Mouse (Mus musculus): ENCODE data around the gene Fbxo9. TPM values are rescaled to one million over a fixed set of nuclear protein-coding genes. Genes with fewer than 3 reads are reported as not detected.

Gene Fbxo9
- total RNA-seq, 1 experiment from 2014 or later: 68.9 TPM

Other genes starting within 250 kb of the Fbxo9 start
- 61.5 and 75.8 TPM in 2 replicates for gene Elovl5, start 191.7 kb downstream of the Fbxo9 start, total RNA-seq (2017)
- not detected in 2 replicates for gene Gcm1, start 57.1 kb downstream of the Fbxo9 start, total RNA-seq (2017)
- gene Ick, start 127 bp upstream of the Fbxo9 start, total RNA-seq (2017): 17.9 and 27.0 TPM in 2 replicates
- gene Gsta4, start 73.7 kb upstream of the Fbxo9 start, total RNA-seq (2017): 6.6 and 13.0 TPM in 2 replicates
- gene Gsta1, start 121.6 kb upstream of the Fbxo9 start, total RNA-seq (2017): not detected in 2 replicates
- not detected in 2 replicates for gene Gm3776, start 148.1 kb upstream of the Fbxo9 start, total RNA-seq (2017)
- not detected in 2 replicates for gene Gm10639, start 180.9 kb upstream of the Fbxo9 start, total RNA-seq (2017)
- gene Omt2a, start 205.7 kb upstream of the Fbxo9 start, total RNA-seq (2017): not detected in 2 replicates
- not detected in 2 replicates for gene Omt2b, start 218.5 kb upstream of the Fbxo9 start, total RNA-seq (2017)
- not detected in 2 replicates for gene Gsta2, start 246.7 kb upstream of the Fbxo9 start, total RNA-seq (2017)